Mouse (Mus musculus): Measurements from ENCODE around the gene Camta1.

DNA sequence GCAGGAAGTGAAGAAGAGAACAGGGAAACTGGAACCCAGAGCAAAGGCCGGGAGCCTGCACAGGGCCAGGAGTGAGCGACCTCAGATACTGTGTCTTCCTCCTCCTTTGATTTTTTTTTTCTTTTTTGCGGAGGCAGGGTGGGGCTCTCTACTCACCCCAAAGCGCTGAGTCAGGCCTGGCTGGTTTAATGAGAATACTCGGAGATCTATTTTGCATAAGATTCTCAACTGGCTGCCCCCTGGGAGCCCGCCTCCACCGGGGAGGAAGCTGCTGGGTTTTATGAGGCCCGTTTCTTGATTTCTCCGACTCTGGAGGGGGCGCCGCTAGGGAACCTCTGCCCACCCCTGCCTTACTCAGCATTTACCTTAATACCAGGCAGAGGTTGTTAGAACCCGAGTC is 618.9 kb downstream of the Camta1 start:
- TF ChIP-seq CTCF (conservative IDR thresholded peaks at IDR 0.05; ENCODE audit: low read length) (no peak), NANOG (IDR thresholded peaks at IDR 0.05; ENCODE audit: borderline replicate concordance, low read length) (no peak), POU5F1 (IDR thresholded peaks at IDR 0.05; ENCODE audit: borderline replicate concordance, low read length) (no peak)
